Mouse (Mus musculus): ENCODE results near the gene Hsdl2. TPM values are rescaled to one million over a fixed set of nuclear protein-coding genes. Genes with fewer than 3 reads are reported as not detected.
"Not testable (repeated sequence)": the region's sequence is repeated elsewhere in the genome, so short reads cannot be mapped to it uniquely, and the experiment has no call there.

Gene Hsdl2
- total and polyA plus RNA-seq, 2 experiments: 25.8 to 68.9 TPM

- H3K9ac ChIP-seq (ENCODE audit: low read depth, low read length): peak overlapping the region; percentile 95
- no peak for TF ChIP-seq CTCF (IDR thresholded peaks at IDR 0.05; ENCODE audit: low read depth, low read length)
- TF ChIP-seq POLR2A (IDR thresholded peaks at IDR 0.05; ENCODE audit: extremely low read depth, insufficient read depth, low read length): no peak
- no peaks in the 10 kb centered on the region for H3K36me3 ChIP-seq (ENCODE audit: control insufficient read depth, insufficient read depth, low read length)
- WGBS: 6% methylated on average over 11 of the region's 11 CpGs
- DNase-seq (ENCODE audit: extremely low read depth, low read depth, low spot score): no peak
- H3K4me3 ChIP-seq (ENCODE audit: insufficient read depth, low read depth, low read length): peak overlapping the region; percentile 80
- H3K4me1 ChIP-seq (ENCODE audit: control insufficient read depth, insufficient read depth, low read length): peaks cover 16% of the 10 kb centered on the region
- H3K27me3 ChIP-seq (ENCODE audit: control insufficient read depth, insufficient read depth, low read length): no peaks in the 10 kb centered on the region
- H3K79me2 ChIP-seq (ENCODE audit: control insufficient read depth, insufficient read depth, low read length): peaks cover 12% of the 10 kb centered on the region; the same call in 1 of the 2 replicates
- H3K27ac ChIP-seq (replicated peaks; ENCODE audit: insufficient read depth, low read depth, low read length): peak overlapping the region; percentile 99
Measured at GRCm38 (mm10) chr4:59549977-59550560, 31.3 kb upstream of the Hsdl2 start.

- Histone ChIP-seq H3K27me3 (ENCODE audit: control insufficient read depth, insufficient read depth, low read length) (no peaks in the 10 kb centered on the region), H3K36me3 (ENCODE audit: control insufficient read depth, insufficient read depth, low read length) (no peaks in the 10 kb centered on the region), H3K9ac (ENCODE audit: low read depth, low read length) (no peak overlapping the region), H3K4me3 (ENCODE audit: insufficient read depth, low read depth, low read length) (no peak overlapping the region), H3K79me2 (ENCODE audit: control insufficient read depth, insufficient read depth, low read length) (peaks cover 11% of the 10 kb centered on the region; the same call in 1 of the 2 replicates), H3K27ac (replicated peaks; ENCODE audit: insufficient read depth, low read depth, low read length) (peak overlapping the region; percentile 62), H3K4me1 (ENCODE audit: control insufficient read depth, insufficient read depth, low read length) (peaks cover 10% of the 10 kb centered on the region; the same call in 1 of the 2 replicates)
- WGBS: 70% methylated on average over 1 of the region's 1 CpGs
- DNase-seq (ENCODE audit: extremely low read depth, low read depth, low spot score): no peak
- TF ChIP-seq CTCF (IDR thresholded peaks at IDR 0.05; ENCODE audit: low read depth, low read length) (no peak), POLR2A (IDR thresholded peaks at IDR 0.05; ENCODE audit: extremely low read depth, insufficient read depth, low read length) (no peak)
Measured at GRCm38 (mm10) chr4:59551901-59552300, 29.5 kb upstream of the Hsdl2 start.

- Histone ChIP-seq H3K36me3 (ENCODE audit: control insufficient read depth, insufficient read depth, low read length) (no peaks in the 10 kb centered on the region), H3K79me2 (ENCODE audit: control insufficient read depth, insufficient read depth, low read length) (peaks cover 5% of the 10 kb centered on the region; the same call in 1 of the 2 replicates), H3K4me1 (ENCODE audit: control insufficient read depth, insufficient read depth, low read length) (peaks cover 11% of the 10 kb centered on the region), H3K9ac (ENCODE audit: low read depth, low read length) (no peak overlapping the region), H3K27me3 (ENCODE audit: control insufficient read depth, insufficient read depth, low read length) (no peaks in the 10 kb centered on the region), H3K27ac (replicated peaks; ENCODE audit: insufficient read depth, low read depth, low read length) (peak overlapping the region; percentile 96), H3K4me3 (ENCODE audit: insufficient read depth, low read depth, low read length) (no peak overlapping the region)
- peak; percentile 89 for DNase-seq (ENCODE audit: extremely low read depth, low read depth, low spot score)
- TF ChIP-seq POLR2A (IDR thresholded peaks at IDR 0.05; ENCODE audit: extremely low read depth, insufficient read depth, low read length) (no peak), CTCF (IDR thresholded peaks at IDR 0.05; ENCODE audit: low read depth, low read length) (no peak)
- 56% methylated on average over 5 of the region's 5 CpGs for WGBS
Measured at GRCm38 (mm10) chr4:59552835-59553234, 28.5 kb upstream of the Hsdl2 start.

DNA sequence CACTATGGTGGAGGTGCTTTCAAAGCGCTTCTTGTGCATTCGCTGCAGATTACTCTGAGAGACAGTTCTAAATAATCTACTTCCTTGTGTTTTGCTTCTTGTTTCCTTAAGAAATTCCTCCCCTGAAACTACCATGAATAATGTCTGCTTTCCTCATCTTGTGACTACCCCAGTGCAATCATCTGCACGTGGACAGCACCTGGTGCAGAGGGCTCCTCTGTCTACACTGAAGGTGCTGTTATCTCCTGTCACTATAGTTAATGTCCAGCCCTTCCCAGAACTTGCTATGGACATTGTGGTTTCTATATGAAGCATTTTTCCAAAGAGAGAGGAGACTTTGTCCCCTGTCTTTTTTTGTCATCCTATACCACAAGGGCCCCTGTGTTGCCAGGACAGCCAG is 27.8 kb upstream of the Hsdl2 start:
- Histone ChIP-seq H3K4me1 (ENCODE audit: control insufficient read depth, insufficient read depth, low read length) (peaks cover 13% of the 10 kb centered on the region), H3K27ac (replicated peaks; ENCODE audit: insufficient read depth, low read depth, low read length) (peak overlapping the region; percentile 96)

DNA sequence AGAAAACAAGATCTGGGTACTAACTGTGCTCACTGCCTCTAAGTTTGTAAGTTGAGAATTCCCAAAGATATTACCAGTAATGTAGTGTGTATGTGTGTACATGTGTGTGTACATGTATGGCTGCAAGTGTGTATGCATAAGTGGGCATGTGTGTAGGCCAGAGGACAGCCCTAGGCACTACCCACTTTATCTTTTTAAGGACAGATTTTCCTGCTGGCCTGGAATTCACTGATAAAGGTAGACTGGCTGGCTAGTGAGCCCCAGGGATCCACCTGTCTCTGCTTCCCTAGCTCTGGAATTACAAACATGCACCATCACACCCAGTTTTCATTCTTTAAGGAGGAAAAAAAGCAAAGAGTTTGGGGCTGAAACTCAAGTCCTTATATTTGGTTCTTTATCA is 26.2 kb upstream of the Hsdl2 start:
- Histone ChIP-seq H3K4me1 (ENCODE audit: control insufficient read depth, insufficient read depth, low read length) (peaks cover 15% of the 10 kb centered on the region), H3K79me2 (ENCODE audit: control insufficient read depth, insufficient read depth, low read length) (no peaks in the 10 kb centered on the region), H3K4me3 (ENCODE audit: insufficient read depth, low read depth, low read length) (no peak overlapping the region), H3K36me3 (ENCODE audit: control insufficient read depth, insufficient read depth, low read length) (no peaks in the 10 kb centered on the region), H3K9ac (ENCODE audit: low read depth, low read length) (no peak overlapping the region), H3K27ac (replicated peaks; ENCODE audit: insufficient read depth, low read depth, low read length) (no peak overlapping the region), H3K27me3 (ENCODE audit: control insufficient read depth, insufficient read depth, low read length) (no peaks in the 10 kb centered on the region)
- DNase-seq (ENCODE audit: extremely low read depth, low read depth, low spot score): no peak
- TF ChIP-seq POLR2A (IDR thresholded peaks at IDR 0.05; ENCODE audit: extremely low read depth, insufficient read depth, low read length) (no peak), CTCF (IDR thresholded peaks at IDR 0.05; ENCODE audit: low read depth, low read length) (no peak)

More for the DNA sequence above, 27.8 kb upstream of the Hsdl2 start:
- TF ChIP-seq POLR2A (IDR thresholded peaks at IDR 0.05; ENCODE audit: extremely low read depth, insufficient read depth, low read length): no peak
- no peak overlapping the region for H3K4me3 ChIP-seq (ENCODE audit: insufficient read depth, low read depth, low read length)
- no peaks in the 10 kb centered on the region for H3K36me3 ChIP-seq (ENCODE audit: control insufficient read depth, insufficient read depth, low read length)
- H3K27me3 ChIP-seq (ENCODE audit: control insufficient read depth, insufficient read depth, low read length): no peaks in the 10 kb centered on the region
- no peak for DNase-seq (ENCODE audit: extremely low read depth, low read depth, low spot score)
- peaks cover 4% of the 10 kb centered on the region; the same call in 1 of the 2 replicates for H3K79me2 ChIP-seq (ENCODE audit: control insufficient read depth, insufficient read depth, low read length)
- no peak overlapping the region for H3K9ac ChIP-seq (ENCODE audit: low read depth, low read length)
- 59% methylated on average over 3 of the region's 3 CpGs for WGBS

- not testable (repeated sequence) for H3K79me2 ChIP-seq (ENCODE audit: control insufficient read depth, insufficient read depth, low read length); H3K27me3 ChIP-seq (ENCODE audit: control insufficient read depth, insufficient read depth, low read length); H3K4me3 ChIP-seq (ENCODE audit: insufficient read depth, low read depth, low read length); H3K9ac ChIP-seq (ENCODE audit: low read depth, low read length); H3K36me3 ChIP-seq (ENCODE audit: control insufficient read depth, insufficient read depth, low read length)
- Histone ChIP-seq H3K27ac (replicated peaks; ENCODE audit: insufficient read depth, low read depth, low read length) (peak overlapping the region; percentile 96; the same call in 1 of the 2 replicates), H3K4me1 (ENCODE audit: control insufficient read depth, insufficient read depth, low read length) (peaks cover 14% of the 10 kb centered on the region)
- peak; percentile 87 for DNase-seq (ENCODE audit: extremely low read depth, low read depth, low spot score)
- 40% methylated on average over 4 of the region's 4 CpGs for WGBS
Measured at GRCm38 (mm10) chr4:59557343-59557742, 24.0 kb upstream of the Hsdl2 start.

Data from liver, adult 2 months (tissue).